Mouse (Mus musculus): ENCODE measurements around the gene Sema6d. TPM values are rescaled to one million over a fixed set of nuclear protein-coding genes. Genes with fewer than 3 reads are reported as not detected.
"Not testable (repeated sequence)": the region's sequence is repeated elsewhere in the genome, so short reads cannot be mapped to it uniquely, and the experiment has no call there.

Sema6d gene
- polyA plus RNA-seq, 1 experiment from 2014 or later = 19.0 TPM

DNA sequence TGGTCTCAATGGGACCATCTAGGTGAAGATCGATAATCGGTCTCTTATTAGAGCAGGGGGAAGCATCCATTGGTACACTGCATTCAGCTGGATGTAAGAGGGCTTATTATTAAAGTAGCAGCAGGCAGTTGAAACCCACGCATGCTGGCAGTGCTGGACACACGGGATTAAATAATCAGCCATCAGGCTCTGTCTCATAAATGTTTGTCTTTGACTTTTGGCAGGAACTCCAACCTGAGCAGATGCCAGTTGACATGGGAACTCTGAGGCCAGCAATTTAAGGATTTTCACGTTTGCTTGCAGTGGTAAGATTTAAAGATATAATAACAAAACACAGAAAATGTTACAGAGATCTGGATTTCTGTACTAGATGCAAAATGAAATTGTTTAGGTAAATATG, 208.6 kb downstream of the Sema6d start:
- Histone ChIP-seq H3K27ac (ENCODE audit: low read length) (peak overlapping the region; percentile 70), H3K27me3 (ENCODE audit: control insufficient read depth, insufficient read depth, low read depth, low read length) (no peaks in the 10 kb centered on the region), H3K4me3 (ENCODE audit: low read length) (no peak overlapping the region), H3K9ac (ENCODE audit: low read length) (no peak overlapping the region), H3K36me3 (ENCODE audit: control insufficient read depth, insufficient read depth, low read length) (no peaks in the 10 kb centered on the region), H3K9me3 (ENCODE audit: control insufficient read depth, low read length) (no peaks in the 10 kb centered on the region; the same call in 1 of the 2 replicates), H3K4me2 (ENCODE audit: low read depth, low read length) (no peak overlapping the region), H3K4me1 (replicated peaks; ENCODE audit: control insufficient read depth, insufficient read depth, low read length) (peaks cover 5% of the 10 kb centered on the region; the same call in 1 of the 2 replicates)
- no peak for ATAC-seq (ENCODE audit: low read depth)
- 43% methylated on average over 5 of the region's 5 CpGs for WGBS

DNA sequence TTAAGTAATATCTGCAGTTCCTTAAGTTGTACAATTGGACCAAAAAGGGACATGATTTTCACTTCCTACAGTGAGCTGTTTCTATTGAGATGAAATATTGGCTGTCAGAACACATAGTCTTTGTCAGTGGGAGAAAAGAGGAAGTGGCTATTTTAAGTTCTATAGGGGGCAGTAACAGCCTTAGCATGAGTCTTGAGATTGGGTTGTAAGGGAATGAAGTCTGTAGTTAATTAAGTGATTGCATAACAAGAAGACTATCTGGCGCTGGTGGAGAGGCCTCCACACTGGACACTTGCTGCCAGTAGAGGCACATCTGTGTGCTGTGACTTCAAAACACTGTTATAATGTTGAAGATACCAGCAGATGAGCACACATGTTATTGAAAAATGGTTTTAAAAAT, 209.1 kb downstream of the Sema6d start:
- Histone ChIP-seq H3K9me3 (ENCODE audit: control insufficient read depth, low read length) (no peaks in the 10 kb centered on the region; the same call in 1 of the 2 replicates), H3K4me3 (ENCODE audit: low read length) (no peak overlapping the region), H3K36me3 (ENCODE audit: control insufficient read depth, insufficient read depth, low read length) (no peaks in the 10 kb centered on the region), H3K27ac (ENCODE audit: low read length) (peak overlapping the region; percentile 61; the same call in 1 of the 2 replicates), H3K4me1 (replicated peaks; ENCODE audit: control insufficient read depth, insufficient read depth, low read length) (peaks cover 5% of the 10 kb centered on the region; the same call in 1 of the 2 replicates), H3K4me2 (ENCODE audit: low read depth, low read length) (no peak overlapping the region), H3K27me3 (ENCODE audit: control insufficient read depth, insufficient read depth, low read depth, low read length) (no peaks in the 10 kb centered on the region), H3K9ac (ENCODE audit: low read length) (no peak overlapping the region)
- peak; percentile 97 for ATAC-seq (ENCODE audit: low read depth)
- WGBS = 26% methylated on average over 1 of the region's 1 CpGs

DNA sequence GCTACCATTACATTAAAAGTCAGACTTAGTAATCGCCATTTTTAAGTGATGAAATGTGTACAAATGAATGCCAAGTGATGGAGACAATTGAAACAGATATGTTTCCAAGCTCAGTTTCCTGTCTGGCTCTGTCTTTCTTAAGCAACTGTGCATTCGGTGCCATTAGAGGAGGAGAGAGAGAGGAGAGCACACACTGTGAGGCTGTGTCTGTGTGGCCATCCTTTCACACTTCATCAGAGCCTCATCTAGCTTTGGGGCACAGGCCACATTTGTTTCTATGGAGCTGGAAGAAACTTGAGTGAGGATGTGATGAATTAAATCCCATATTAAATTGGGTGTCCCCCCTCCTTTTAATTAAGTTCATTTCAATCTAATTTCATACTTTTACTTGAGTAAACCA, 218.8 kb downstream of the Sema6d start:
- Histone ChIP-seq H3K4me2 (ENCODE audit: low read depth, low read length) (no peak overlapping the region), H3K4me3 (ENCODE audit: low read length) (no peak overlapping the region), H3K9ac (ENCODE audit: low read length) (no peak overlapping the region), H3K27ac (ENCODE audit: low read length) (no peak overlapping the region), H3K9me3 (ENCODE audit: control insufficient read depth, low read length) (no peaks in the 10 kb centered on the region), H3K36me3 (ENCODE audit: control insufficient read depth, insufficient read depth, low read length) (no peaks in the 10 kb centered on the region), H3K4me1 (replicated peaks; ENCODE audit: control insufficient read depth, insufficient read depth, low read length) (no peaks in the 10 kb centered on the region), H3K27me3 (ENCODE audit: control insufficient read depth, insufficient read depth, low read depth, low read length) (no peaks in the 10 kb centered on the region)
- 34% methylated on average over 2 of the region's 2 CpGs for WGBS
- peak; percentile 91 for ATAC-seq (ENCODE audit: low read depth)

DNA sequence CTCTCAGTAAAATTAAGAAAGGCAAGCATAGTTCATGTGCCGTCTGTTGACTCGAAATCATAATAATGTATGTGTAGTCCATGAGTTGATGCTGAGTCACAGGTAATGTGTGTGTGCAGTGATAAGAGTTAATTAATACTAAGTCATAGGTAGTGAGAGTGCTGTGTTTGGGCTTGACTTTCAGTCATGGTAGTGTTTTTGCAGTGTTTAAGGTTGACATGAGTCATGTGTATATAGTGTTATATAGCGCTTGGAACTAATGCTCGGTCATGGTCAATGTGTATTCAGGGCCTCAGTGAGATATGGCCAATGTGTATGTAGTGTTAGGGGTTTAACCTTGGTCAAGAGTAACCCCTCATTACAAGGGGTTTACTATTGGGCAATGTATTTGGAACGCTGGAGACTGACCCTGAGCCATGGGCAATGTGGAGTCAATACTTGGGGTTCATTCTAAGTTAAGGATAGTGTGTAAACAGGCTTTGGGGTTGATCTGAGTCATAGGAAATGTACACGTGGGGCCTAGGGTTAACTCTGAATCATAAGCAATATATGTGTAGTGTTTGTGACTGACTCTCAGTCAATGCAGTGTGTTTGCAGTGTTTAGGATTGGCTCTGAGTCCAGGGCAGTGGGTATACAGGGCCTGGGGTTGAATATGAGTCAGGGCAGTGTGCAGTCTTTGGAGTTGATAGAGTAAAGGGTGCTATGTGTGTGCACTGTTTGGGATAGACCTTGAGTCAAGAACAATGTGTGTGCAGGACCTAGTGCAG, 219.8 kb downstream of the Sema6d start:
- Histone ChIP-seq H3K9me3 (ENCODE audit: control insufficient read depth, low read length) (no peaks in the 10 kb centered on the region), H3K4me2 (ENCODE audit: low read depth, low read length) (no peak overlapping the region), H3K27me3 (ENCODE audit: control insufficient read depth, insufficient read depth, low read depth, low read length) (no peaks in the 10 kb centered on the region), H3K36me3 (ENCODE audit: control insufficient read depth, insufficient read depth, low read length) (no peaks in the 10 kb centered on the region), H3K27ac (ENCODE audit: low read length) (no peak overlapping the region), H3K4me3 (ENCODE audit: low read length) (no peak overlapping the region), H3K4me1 (replicated peaks; ENCODE audit: control insufficient read depth, insufficient read depth, low read length) (no peaks in the 10 kb centered on the region), H3K9ac (ENCODE audit: low read length) (no peak overlapping the region)
- WGBS = 83% methylated on average over 6 of the region's 6 CpGs
- no peak for ATAC-seq (ENCODE audit: low read depth)

DNA sequence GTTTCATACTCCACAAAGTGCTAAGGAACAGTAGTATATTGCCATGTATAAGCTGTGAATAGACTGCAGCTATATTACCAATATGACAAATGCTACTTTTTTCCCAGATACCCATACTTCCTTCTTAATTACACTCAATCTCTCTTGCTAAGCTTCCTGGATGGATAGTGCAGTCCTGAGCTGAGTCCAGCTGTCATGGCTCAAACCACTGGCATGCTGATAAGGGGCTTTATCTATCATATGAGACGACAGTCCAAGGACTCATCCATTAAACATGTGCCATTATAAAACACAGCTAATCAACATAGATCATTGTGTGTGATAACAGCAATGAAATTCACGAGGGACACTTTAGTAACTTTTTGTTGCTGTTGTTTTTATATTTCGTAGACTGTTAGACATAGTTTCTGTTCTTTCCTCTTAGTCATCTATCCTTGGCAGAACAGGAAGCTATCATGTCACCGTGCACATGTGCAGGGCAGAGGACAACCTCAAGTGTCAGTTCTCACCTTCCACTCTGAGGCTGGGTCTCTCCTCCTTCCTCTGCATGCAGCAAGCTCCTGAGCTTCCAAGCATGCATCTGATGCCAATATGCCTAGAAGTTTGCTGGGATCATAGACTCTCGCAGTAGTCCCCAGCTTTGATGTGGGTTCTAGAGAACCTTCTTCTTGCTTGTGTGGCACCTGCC, 232.9 kb downstream of the Sema6d start:
- no peak for ATAC-seq (ENCODE audit: low read depth)
- H3K4me2 ChIP-seq (ENCODE audit: low read depth, low read length) = no peak overlapping the region
- H3K27ac ChIP-seq (ENCODE audit: low read length) = no peak overlapping the region
- H3K4me3 ChIP-seq (ENCODE audit: low read length) = no peak overlapping the region
- no peak overlapping the region for H3K9ac ChIP-seq (ENCODE audit: low read length)
- no peaks in the 10 kb centered on the region for H3K36me3 ChIP-seq (ENCODE audit: control insufficient read depth, insufficient read depth, low read length)
- no peaks in the 10 kb centered on the region for H3K27me3 ChIP-seq (ENCODE audit: control insufficient read depth, insufficient read depth, low read depth, low read length)
- no peaks in the 10 kb centered on the region for H3K4me1 ChIP-seq (replicated peaks; ENCODE audit: control insufficient read depth, insufficient read depth, low read length)
- H3K9me3 ChIP-seq (ENCODE audit: control insufficient read depth, low read length) = no peaks in the 10 kb centered on the region
- 38% methylated on average over 5 of the region's 5 CpGs for WGBS

DNA sequence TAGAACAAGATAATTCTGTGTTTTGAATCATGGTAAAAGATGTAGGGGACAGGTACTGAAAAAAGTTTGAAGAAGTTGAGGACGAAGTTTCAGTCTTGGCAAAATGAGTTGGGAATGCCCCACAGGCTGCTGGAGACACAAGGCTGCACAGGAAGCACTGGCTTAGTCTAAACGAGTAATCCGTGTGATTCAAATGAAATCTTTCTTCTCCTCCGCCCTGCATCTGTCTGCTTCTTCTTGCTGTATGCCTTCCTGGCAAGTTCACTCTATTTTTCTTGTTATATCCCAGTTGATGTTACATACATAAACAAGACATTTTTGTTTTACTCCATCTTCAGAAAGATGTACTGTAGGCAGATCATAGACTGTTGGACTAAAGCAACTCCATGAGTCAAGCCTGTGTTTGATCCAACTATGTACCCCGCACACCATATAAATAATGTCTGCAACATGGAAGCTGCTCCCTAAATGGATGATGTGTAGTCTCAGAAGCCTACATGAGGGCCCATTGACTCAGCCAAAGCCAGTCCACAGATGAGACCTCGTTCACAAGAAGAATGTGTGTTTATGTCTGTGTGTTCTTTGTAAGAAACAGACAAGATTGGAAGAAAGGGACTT, 234.4 kb downstream of the Sema6d start:
- no peaks in the 10 kb centered on the region for H3K27me3 ChIP-seq (ENCODE audit: control insufficient read depth, insufficient read depth, low read depth, low read length)
- no peak overlapping the region for H3K4me3 ChIP-seq (ENCODE audit: low read length)
- no peaks in the 10 kb centered on the region for H3K4me1 ChIP-seq (replicated peaks; ENCODE audit: control insufficient read depth, insufficient read depth, low read length)
- no peaks in the 10 kb centered on the region for H3K36me3 ChIP-seq (ENCODE audit: control insufficient read depth, insufficient read depth, low read length)
- no peaks in the 10 kb centered on the region for H3K9me3 ChIP-seq (ENCODE audit: control insufficient read depth, low read length)
- no peak overlapping the region for H3K9ac ChIP-seq (ENCODE audit: low read length)
- ATAC-seq (ENCODE audit: low read depth) = peak; percentile 88
- H3K27ac ChIP-seq (ENCODE audit: low read length) = no peak overlapping the region
- 49% methylated on average over 6 of the region's 6 CpGs for WGBS
- no peak overlapping the region for H3K4me2 ChIP-seq (ENCODE audit: low read depth, low read length)

DNA sequence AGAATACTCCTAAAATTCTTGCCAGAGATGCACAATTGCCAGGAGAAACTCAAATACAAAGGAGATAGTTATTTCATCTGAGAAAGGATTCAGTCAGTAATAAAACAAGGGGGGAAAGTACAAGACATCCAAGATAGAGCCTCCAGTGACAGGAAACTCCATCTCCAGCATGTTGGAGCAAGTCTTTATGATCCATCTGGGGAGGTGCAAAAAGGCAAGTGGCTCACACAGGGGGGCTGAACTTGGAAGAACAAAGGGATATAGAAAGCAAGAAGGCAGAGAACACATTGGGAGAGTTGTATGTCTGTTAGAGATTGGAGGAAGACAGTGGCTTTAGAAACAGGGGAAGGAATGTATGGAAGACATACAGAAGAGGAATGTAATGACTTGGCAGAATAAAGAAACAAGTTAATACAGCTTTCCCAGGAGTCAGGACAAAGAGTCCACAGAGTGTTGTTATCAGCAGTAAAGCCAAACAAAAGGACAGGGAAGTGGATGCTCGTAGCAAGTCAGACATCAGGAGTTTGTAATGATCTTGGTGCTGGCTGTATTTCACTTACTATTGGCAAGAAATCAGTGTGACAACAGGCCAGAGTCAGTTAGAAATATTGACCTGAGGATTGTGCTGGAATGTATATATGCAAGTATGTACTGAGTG, 239.8 kb downstream of the Sema6d start:
- Histone ChIP-seq H3K4me3 (ENCODE audit: low read length) (no peak overlapping the region), H3K36me3 (ENCODE audit: control insufficient read depth, insufficient read depth, low read length) (no peaks in the 10 kb centered on the region), H3K4me2 (ENCODE audit: low read depth, low read length) (no peak overlapping the region), H3K4me1 (replicated peaks; ENCODE audit: control insufficient read depth, insufficient read depth, low read length) (peaks cover 6% of the 10 kb centered on the region; the same call in 1 of the 2 replicates), H3K27ac (ENCODE audit: low read length) (no peak overlapping the region), H3K9ac (ENCODE audit: low read length) (no peak overlapping the region), H3K27me3 (ENCODE audit: control insufficient read depth, insufficient read depth, low read depth, low read length) (no peaks in the 10 kb centered on the region), H3K9me3 (ENCODE audit: control insufficient read depth, low read length) (no peaks in the 10 kb centered on the region)
- ATAC-seq (ENCODE audit: low read depth) = no peak
- 10% methylated on average over 1 of the region's 1 CpGs for WGBS

DNA sequence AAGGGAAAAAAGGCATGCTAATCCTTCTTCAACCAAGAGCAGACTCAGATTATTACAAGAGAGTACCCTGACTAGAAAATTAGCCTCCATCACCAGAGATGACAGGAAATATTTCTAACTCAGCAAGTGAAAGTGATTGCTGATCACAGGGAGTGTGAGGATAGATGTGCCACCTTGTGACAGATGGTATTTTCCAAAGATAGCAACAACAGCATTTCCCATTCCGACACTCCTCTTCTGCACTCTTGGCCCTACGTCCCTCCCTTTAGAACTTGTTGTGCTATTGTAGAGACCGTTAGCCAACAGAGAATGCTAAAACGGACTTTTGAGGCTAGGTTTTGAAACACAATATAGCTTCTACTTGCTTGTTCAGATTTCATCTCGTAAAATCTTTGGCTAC, 243.1 kb downstream of the Sema6d start:
- 57% methylated on average over 5 of the region's 5 CpGs for WGBS
- Histone ChIP-seq H3K27ac (ENCODE audit: low read length) (no peak overlapping the region), H3K4me3 (ENCODE audit: low read length) (no peak overlapping the region), H3K4me2 (ENCODE audit: low read depth, low read length) (no peak overlapping the region), H3K9ac (ENCODE audit: low read length) (no peak overlapping the region), H3K4me1 (replicated peaks; ENCODE audit: control insufficient read depth, insufficient read depth, low read length) (peaks cover 9% of the 10 kb centered on the region; the same call in 1 of the 2 replicates), H3K27me3 (ENCODE audit: control insufficient read depth, insufficient read depth, low read depth, low read length) (no peaks in the 10 kb centered on the region), H3K36me3 (ENCODE audit: control insufficient read depth, insufficient read depth, low read length) (no peaks in the 10 kb centered on the region), H3K9me3 (ENCODE audit: control insufficient read depth, low read length) (no peaks in the 10 kb centered on the region)
- ATAC-seq (ENCODE audit: low read depth) = no peak

DNA sequence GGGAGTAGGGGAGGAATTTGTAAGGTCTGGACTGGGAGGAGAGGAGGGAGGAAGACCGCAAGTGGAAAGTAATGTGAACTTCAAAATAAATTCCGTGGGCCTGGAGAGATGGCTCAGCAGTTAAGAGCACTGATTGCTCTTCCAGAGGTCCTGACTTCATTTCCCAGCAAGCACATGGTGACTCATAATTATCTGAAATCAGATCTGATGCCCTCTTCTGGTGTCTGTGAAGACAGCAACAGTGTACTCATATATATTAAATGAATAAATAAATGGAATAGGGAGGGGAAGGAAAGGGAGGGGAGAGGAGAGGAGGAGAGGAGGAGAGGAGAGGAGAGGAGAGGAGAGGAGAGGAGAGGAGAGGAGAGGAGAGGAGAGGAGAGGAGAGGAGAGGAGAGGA, 244.9 kb downstream of the Sema6d start:
- H3K4me1 ChIP-seq (replicated peaks; ENCODE audit: control insufficient read depth, insufficient read depth, low read length); H3K4me2 ChIP-seq (ENCODE audit: low read depth, low read length); H3K27ac ChIP-seq (ENCODE audit: low read length); H3K9me3 ChIP-seq (ENCODE audit: control insufficient read depth, low read length); H3K9ac ChIP-seq (ENCODE audit: low read length); H3K27me3 ChIP-seq (ENCODE audit: control insufficient read depth, insufficient read depth, low read depth, low read length); H3K4me3 ChIP-seq (ENCODE audit: low read length); ATAC-seq (ENCODE audit: low read depth); H3K36me3 ChIP-seq (ENCODE audit: control insufficient read depth, insufficient read depth, low read length): not testable (repeated sequence)
- WGBS = 82% methylated on average over 2 of the region's 2 CpGs

All from lung, embryonic 16.5 days (tissue).